Mouse (Mus musculus) midbrain, embryonic 11.5 days (tissue): Measurements from ENCODE around the gene Zfand3. TPM values are rescaled to one million over a fixed set of nuclear protein-coding genes. Genes with fewer than 3 reads are reported as not detected.
A peak's percentile ranks its signal among the peaks of the same experiment; 100 is the strongest.

Experiments
- ATAC-seq: fragments of 200-750 bp; cut with Nextera tagmentation; 2 replicates; pipeline ENCODE4 v1.8.0; 2017; ENCODE audit warnings: moderate TSS enrichment, moderate library complexity; ENCODE audit not compliant: low FRiP score
- DNase-seq: peaks from one replicate; pipeline ENCODE4 v3.0.0; 2015; ENCODE audit warnings: low spot score; ENCODE audit errors: missing footprints
- H3K27ac ChIP-seq: fragments of 300-500 bp; sonication (generic); 2 replicates; pipeline ENCODE4 v1.5.1; 2014; ENCODE audit warnings: low read depth, low read length
- H3K27me3 ChIP-seq: fragments of 300-500 bp; sonication (generic); 2 replicates; pipeline ENCODE4 v1.6.1; 2014; ENCODE audit warnings: mild to moderate bottlenecking, low read length, moderate library complexity, mixed read lengths; ENCODE audit not compliant: control insufficient read depth, insufficient read depth
- H3K36me3 ChIP-seq: fragments of 300-500 bp; sonication (generic); 2 replicates; pipeline ENCODE4 v1.6.1; 2014; ENCODE audit warnings: mild to moderate bottlenecking, low read length, moderate library complexity, mixed read lengths; ENCODE audit not compliant: control insufficient read depth, insufficient read depth
- H3K4me1 ChIP-seq: fragments of 300-500 bp; sonication (generic); 2 replicates; pipeline ENCODE4 v1.6.1; 2014; ENCODE audit warnings: low read length; ENCODE audit not compliant: control insufficient read depth, insufficient read depth
- H3K4me2 ChIP-seq: fragments of 300-500 bp; sonication (generic); 2 replicates; pipeline ENCODE4 v1.6.1; 2014; ENCODE audit warnings: mild to moderate bottlenecking, moderate library complexity
- H3K4me3 ChIP-seq: fragments of 300-500 bp; sonication (generic); 2 replicates; pipeline ENCODE4 v1.5.1; 2014; ENCODE audit warnings: low read depth, low read length
- H3K9ac ChIP-seq: fragments of 300-500 bp; sonication (generic); 2 replicates; pipeline ENCODE4 v1.6.1; 2014; ENCODE audit warnings: low read length
- H3K9me3 ChIP-seq: fragments of 300-500 bp; sonication (generic); 2 replicates; pipeline ENCODE4 v1.6.1; 2016; ENCODE audit warnings: low read length; ENCODE audit not compliant: control insufficient read depth
- WGBS: fragments of 180-500 bp; shearing (Covaris S2); extraction: QIAGEN DNeasy Blood & Tissue Kit; methylation state at CpG from one replicate; pipeline ENCODE4 v1.1.7; 2014; 5-methylcytosine and 5-hydroxymethylcytosine counted together
- polyA plus RNA-seq: library from polyadenylated mRNA; unstranded; fragments of >200 nt; fragmentation: Nextera tagmentation; extraction: Ambion mirVana; gene quantifications from 2 replicates; pipeline ENCODE4 v1.2.1, GENCODE M21; 2014

The Zfand3 gene
- polyA plus RNA-seq, 1 experiment from 2014 or later: 63.9 TPM

GRCm38 (mm10) chr17:30221677-30222076 lies 217.1 kb downstream of the Zfand3 start:
- WGBS: 78% methylated on average over 14 of the region's 14 CpGs
- Histone ChIP-seq H3K27me3 (no peaks in the 10 kb centered on the region), H3K4me1 (peaks cover 40% of the 10 kb centered on the region), H3K4me3 (no peak overlapping the region), H3K9ac (no peak overlapping the region; the same call in 1 of the 2 replicates), H3K9me3 (no peaks in the 10 kb centered on the region), H3K36me3 (no peaks in the 10 kb centered on the region), H3K27ac (no peak overlapping the region), H3K4me2 (no peak overlapping the region)
- DNase-seq (no peak), ATAC-seq (no peak)

GRCm38 (mm10) chr17:30222361-30222760 lies 217.8 kb downstream of the Zfand3 start:
- H3K4me1 ChIP-seq: peaks cover 40% of the 10 kb centered on the region
- no peak for DNase-seq

GRCm38 (mm10) chr17:30222837-30223236 lies 218.3 kb downstream of the Zfand3 start:
- WGBS: 53% methylated on average over 12 of the region's 12 CpGs
- Histone ChIP-seq H3K4me1 (peaks cover 40% of the 10 kb centered on the region), H3K9me3 (no peaks in the 10 kb centered on the region)

More at GRCm38 (mm10) chr17:30222361-30222760, 217.8 kb downstream of the Zfand3 start:
- 79% methylated on average over 11 of the region's 11 CpGs for WGBS
- H3K4me2 ChIP-seq: no peak overlapping the region
- H3K27me3 ChIP-seq: no peaks in the 10 kb centered on the region
- ATAC-seq: no peak
- H3K9ac ChIP-seq: no peak overlapping the region
- no peaks in the 10 kb centered on the region for H3K9me3 ChIP-seq
- H3K27ac ChIP-seq: no peak overlapping the region; the same call in 1 of the 2 replicates
- no peaks in the 10 kb centered on the region for H3K36me3 ChIP-seq
- H3K4me3 ChIP-seq: no peak overlapping the region

GRCm38 (mm10) chr17:30225030-30225740 lies 220.7 kb downstream of the Zfand3 start:
- peak; percentile 61 for ATAC-seq
- Histone ChIP-seq H3K36me3 (no peaks in the 10 kb centered on the region), H3K27me3 (no peaks in the 10 kb centered on the region), H3K27ac (peak overlapping the region; percentile 17; the same call in 1 of the 2 replicates), H3K9ac (peak overlapping the region; percentile 7; the same call in 1 of the 2 replicates), H3K4me1 (peaks cover 40% of the 10 kb centered on the region), H3K9me3 (no peaks in the 10 kb centered on the region), H3K4me2 (no peak overlapping the region), H3K4me3 (no peak overlapping the region)
- 31% methylated on average over 5 of the region's 5 CpGs for WGBS
- no peak for DNase-seq

More at GRCm38 (mm10) chr17:30222837-30223236, 218.3 kb downstream of the Zfand3 start:
- Histone ChIP-seq H3K27me3 (no peaks in the 10 kb centered on the region), H3K4me3 (no peak overlapping the region), H3K36me3 (no peaks in the 10 kb centered on the region), H3K9ac (peak overlapping the region; percentile 28; the same call in 1 of the 2 replicates), H3K4me2 (no peak overlapping the region), H3K27ac (peak overlapping the region; percentile 11; the same call in 1 of the 2 replicates)
- no peak for ATAC-seq
- peak; percentile 91 for DNase-seq

GRCm38 (mm10) chr17:30228439-30229215 lies 224.1 kb downstream of the Zfand3 start:
- no peak overlapping the region for H3K27ac ChIP-seq
- H3K9ac ChIP-seq: no peak overlapping the region
- H3K36me3 ChIP-seq: no peaks in the 10 kb centered on the region
- H3K9me3 ChIP-seq: no peaks in the 10 kb centered on the region
- no peaks in the 10 kb centered on the region for H3K27me3 ChIP-seq
- peaks cover 28% of the 10 kb centered on the region for H3K4me1 ChIP-seq
- DNase-seq: no peak
- no peak for ATAC-seq
- H3K4me3 ChIP-seq: no peak overlapping the region
- 90% methylated on average over 10 of the region's 10 CpGs for WGBS
- H3K4me2 ChIP-seq: no peak overlapping the region

- H3K9me3 ChIP-seq: no peaks in the 10 kb centered on the region
- WGBS: 89% methylated on average over 4 of the region's 4 CpGs
- DNase-seq (no peak), ATAC-seq (no peak)
- no peak overlapping the region for H3K4me2 ChIP-seq
- no peak overlapping the region for H3K27ac ChIP-seq
- no peak overlapping the region for H3K9ac ChIP-seq
- H3K4me3 ChIP-seq: no peak overlapping the region
- H3K36me3 ChIP-seq: no peaks in the 10 kb centered on the region
- H3K27me3 ChIP-seq: no peaks in the 10 kb centered on the region
- peaks cover 11% of the 10 kb centered on the region for H3K4me1 ChIP-seq
Observed at GRCm38 (mm10) chr17:30230428-30230827, 225.9 kb downstream of the Zfand3 start.

- H3K27ac ChIP-seq: no peak overlapping the region
- H3K36me3 ChIP-seq: no peaks in the 10 kb centered on the region
- no peak overlapping the region for H3K4me3 ChIP-seq
- no peak overlapping the region for H3K9ac ChIP-seq
- no peak overlapping the region for H3K4me2 ChIP-seq
- DNase-seq: no peak
- H3K4me1 ChIP-seq: 0 out of 2 replicates have a peak, but pooled peaks cover 2% of the 10 kb centered on the region
- 91% methylated on average over 1 of the region's 1 CpGs for WGBS
- no peaks in the 10 kb centered on the region for H3K9me3 ChIP-seq
- no peaks in the 10 kb centered on the region for H3K27me3 ChIP-seq
- ATAC-seq: no peak
Observed at GRCm38 (mm10) chr17:30231483-30231882, 226.9 kb downstream of the Zfand3 start.

- no peaks in the 10 kb centered on the region for H3K36me3 ChIP-seq
- no peak overlapping the region for H3K4me3 ChIP-seq
- no peak overlapping the region for H3K27ac ChIP-seq
- DNase-seq (peak; percentile 92), ATAC-seq (peak; percentile 62; the same call in 1 of the 2 replicates)
- H3K9me3 ChIP-seq: no peaks in the 10 kb centered on the region
- no peak overlapping the region for H3K9ac ChIP-seq
- no peak overlapping the region for H3K4me2 ChIP-seq
- WGBS: 43% methylated on average over 4 of the region's 4 CpGs
- no peaks in the 10 kb centered on the region for H3K27me3 ChIP-seq
- H3K4me1 ChIP-seq: 0 out of 2 replicates have a peak, but pooled peaks cover 2% of the 10 kb centered on the region
Observed at GRCm38 (mm10) chr17:30232698-30233097, 228.2 kb downstream of the Zfand3 start.

- H3K27me3 ChIP-seq: no peaks in the 10 kb centered on the region
- 0 out of 2 replicates have a peak, but pooled peaks cover 2% of the 10 kb centered on the region for H3K4me1 ChIP-seq
- H3K4me2 ChIP-seq: no peak overlapping the region
- H3K9ac ChIP-seq: no peak overlapping the region
- H3K27ac ChIP-seq: no peak overlapping the region
- ATAC-seq: no peak
- H3K9me3 ChIP-seq: no peaks in the 10 kb centered on the region
- no peak for DNase-seq
- H3K36me3 ChIP-seq: no peaks in the 10 kb centered on the region
- no peak overlapping the region for H3K4me3 ChIP-seq
- 81% methylated on average over 4 of the region's 4 CpGs for WGBS
Observed at GRCm38 (mm10) chr17:30235380-30235779, 230.8 kb downstream of the Zfand3 start.
